Mouse (Mus musculus): ENCODE measurements at regions not wholly inside any gene's neighbourhood (a gene's known extent, or its start where the extent isn't known, plus 50 kb on each side); places are given as distances from the start of the nearest gene placed in this dataset.

- TF ChIP-seq CTCF (IDR thresholded peaks at IDR 0.05; ENCODE audit: extremely low read depth, insufficient read depth, insufficient read length, insufficient replicate concordance) (no peak), POLR2A (IDR thresholded peaks at IDR 0.05; ENCODE audit: low read depth, low read length) (no peak)
These were observed 104.2 kb downstream of the Zfp619 start for GRCm38 (mm10) chr7:39621796-39622195.
